Mouse (Mus musculus) 3T3-L1 (cell line): ENCODE results near the gene 4933402N03Rik.

ENCODE experiments used
- DNase-seq: peaks from one replicate; pipeline ENCODE4 v3.0.0-alpha.2; 2015; ENCODE audit warnings: low read depth, low spot score

The 4933402N03Rik gene

GRCm38 (mm10) chr7:131146214-131146613 lies at the start of gene 4933402N03Rik:
Gene 4933402N03Rik, minus strand, starts transcription at chr7:131146314.
- no peak for DNase-seq

- DNase-seq: no peak
Measured at GRCm38 (mm10) chr7:131187996-131188395, 41.9 kb upstream of the 4933402N03Rik start.

GRCm38 (mm10) chr7:131187047-131187446 lies 40.9 kb upstream of the 4933402N03Rik start:
- peak; percentile 40 for DNase-seq

GRCm38 (mm10) chr7:131184339-131184738 lies 38.2 kb upstream of the 4933402N03Rik start:
- no peak for DNase-seq

- DNase-seq: peak; percentile 66
Measured at GRCm38 (mm10) chr7:131182685-131183084, 36.6 kb upstream of the 4933402N03Rik start.

GRCm38 (mm10) chr7:131174121-131174520 lies 28.0 kb upstream of the 4933402N03Rik start, which contains the start of gene 5430419D17Rik:
Gene 5430419D17Rik, plus strand, starts transcription at chr7:131174402.
- no peak for DNase-seq

GRCm38 (mm10) chr7:131169099-131169498 lies 23.0 kb upstream of the 4933402N03Rik start:
- DNase-seq: no peak

- no peak for DNase-seq
Measured at GRCm38 (mm10) chr7:131167771-131168170, 21.7 kb upstream of the 4933402N03Rik start.

GRCm38 (mm10) chr7:131162251-131162650 lies 16.1 kb upstream of the 4933402N03Rik start:
- no peak for DNase-seq

GRCm38 (mm10) chr7:131153044-131153443 lies 6.9 kb upstream of the 4933402N03Rik start:
- DNase-seq: peak; percentile 6

- no peak for DNase-seq
Measured at GRCm38 (mm10) chr7:131150179-131150578, 4.1 kb upstream of the 4933402N03Rik start.

GRCm38 (mm10) chr7:131133181-131133580 lies 12.9 kb downstream of the 4933402N03Rik start:
- DNase-seq: peak; percentile 43

- DNase-seq: no peak
Measured at GRCm38 (mm10) chr7:131130021-131130420, 16.1 kb downstream of the 4933402N03Rik start.

GRCm38 (mm10) chr7:131122210-131122807 lies 23.8 kb downstream of the 4933402N03Rik start:
- DNase-seq: no peak

- no peak for DNase-seq
Measured at GRCm38 (mm10) chr7:131114434-131114833, 31.7 kb downstream of the 4933402N03Rik start.

GRCm38 (mm10) chr7:131113676-131114075 lies 32.4 kb downstream of the 4933402N03Rik start:
- peak; percentile 28 for DNase-seq

- peak; percentile 79 for DNase-seq
Measured at GRCm38 (mm10) chr7:131112486-131112885, 33.6 kb downstream of the 4933402N03Rik start.
